Mouse (Mus musculus) stomach, embryonic 15.5 days (tissue): Measurements from ENCODE around the gene Dab2. TPM values are rescaled to one million over a fixed set of nuclear protein-coding genes. Genes with fewer than 3 reads are reported as not detected.

ENCODE experiments used
- polyA plus RNA-seq: library from polyadenylated mRNA; unstranded; fragments of >200 nt; fragmentation: Nextera tagmentation; extraction: Ambion mirVana; gene quantifications from 2 replicates; pipeline ENCODE4 v1.2.1, GENCODE M21; 2015

Gene Dab2
- polyA plus RNA-seq, 1 experiment from 2014 or later = 34.1 TPM

Other genes with a start within 250 kb of the Dab2 start
- gene C9, start 145.5 kb downstream of the Dab2 start, polyA plus RNA-seq = 0.86 and 1.2 TPM in 2 replicates
- gene Fyb, start 223.1 kb downstream of the Dab2 start, polyA plus RNA-seq = 10.7 and 11.8 TPM in 2 replicates